Mouse (Mus musculus) layer of hippocampus, adult 8-10 months (tissue): ENCODE measurements around the gene Ackr2. TPM values are rescaled to one million over a fixed set of nuclear protein-coding genes. Genes with fewer than 3 reads are reported as not detected.

Experiments
- DNase-seq, 2 experiments: peaks; one replicate each; pipeline ENCODE4 v3.0.0; 2022; ENCODE audit warnings: low spot score in 2 of 2
- total RNA-seq, 4 experiments: library from RNA; stranded (reverse); gene quantifications; 2 replicates each; pipeline ENCODE4 v1.2.4; 2022

The Ackr2 gene
- total RNA-seq, 4 experiments from 2014 or later: 1.8 to 2.8 (median 2.2) TPM

DNA sequence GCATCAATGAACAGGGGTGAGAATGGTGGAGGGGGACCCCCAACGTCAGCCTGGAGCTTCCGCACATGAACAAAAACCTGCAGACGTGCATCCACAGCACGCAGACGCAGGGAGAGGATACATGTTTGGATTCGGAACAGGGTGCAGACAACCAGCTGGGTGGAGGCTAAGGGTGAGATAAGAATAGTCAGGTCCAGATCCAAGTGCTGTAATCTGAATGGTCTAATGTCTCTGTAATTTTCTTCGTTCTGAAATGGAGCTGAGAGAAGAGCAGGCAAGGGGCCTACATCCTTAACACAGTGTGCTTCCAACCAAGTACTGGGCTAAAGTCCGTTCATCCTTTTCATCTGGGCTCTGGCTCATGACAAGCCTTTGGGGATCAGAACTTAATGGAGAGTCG is 6.9 kb upstream of the Ackr2 start:
- no peak for DNase-seq

DNA sequence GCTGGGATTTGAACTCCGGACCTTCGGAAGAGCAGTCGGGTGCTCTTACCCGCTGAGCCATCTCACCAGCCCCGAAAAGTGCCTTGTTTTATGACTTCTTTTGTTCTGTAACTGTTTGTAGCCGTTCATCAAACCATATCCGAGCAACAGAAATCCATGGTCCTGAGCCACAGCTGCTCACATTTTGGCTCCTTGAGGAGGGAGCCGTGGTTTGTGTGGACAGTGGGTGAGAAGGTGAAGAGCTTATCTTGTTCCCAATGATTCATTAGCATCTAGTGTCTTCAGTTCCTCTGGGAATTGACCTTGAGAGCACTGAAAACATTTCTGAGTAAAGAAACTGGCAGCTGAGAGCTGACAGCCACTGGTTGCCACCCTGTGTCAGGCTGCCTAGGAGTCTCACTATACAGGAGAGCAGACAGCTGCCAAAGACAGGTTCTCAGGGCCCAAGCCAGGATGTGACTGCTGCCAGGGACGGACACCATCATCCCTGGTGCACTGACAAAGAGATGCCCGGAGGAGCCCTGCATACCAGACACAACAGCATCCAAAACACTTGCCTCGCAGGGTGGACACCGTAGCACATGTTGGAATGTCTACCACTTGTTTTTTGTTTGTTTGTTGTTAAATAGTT is 6.0 kb upstream of the Ackr2 start:
- DNase-seq: no peak

DNA sequence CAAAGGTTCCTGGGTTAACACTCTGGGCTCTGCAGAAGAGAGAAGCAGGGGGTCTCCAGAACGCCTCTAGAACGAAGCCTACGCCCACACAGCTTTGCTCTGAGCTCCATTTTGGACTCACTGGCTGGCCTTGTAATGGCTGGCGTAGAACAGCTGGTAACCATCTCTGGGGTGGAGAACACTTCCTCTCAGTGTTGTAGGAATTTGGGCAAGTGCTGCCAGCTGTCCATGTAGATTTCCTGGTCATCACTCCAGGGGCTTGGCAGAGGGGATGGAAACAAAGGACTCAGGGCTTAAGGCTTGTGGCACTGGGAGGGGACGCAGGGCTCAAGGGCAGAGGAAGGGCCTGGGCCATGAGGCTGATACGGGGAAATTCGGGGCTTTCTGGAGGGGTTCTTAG is 3.7 kb upstream of the Ackr2 start:
- no peak for DNase-seq

DNA sequence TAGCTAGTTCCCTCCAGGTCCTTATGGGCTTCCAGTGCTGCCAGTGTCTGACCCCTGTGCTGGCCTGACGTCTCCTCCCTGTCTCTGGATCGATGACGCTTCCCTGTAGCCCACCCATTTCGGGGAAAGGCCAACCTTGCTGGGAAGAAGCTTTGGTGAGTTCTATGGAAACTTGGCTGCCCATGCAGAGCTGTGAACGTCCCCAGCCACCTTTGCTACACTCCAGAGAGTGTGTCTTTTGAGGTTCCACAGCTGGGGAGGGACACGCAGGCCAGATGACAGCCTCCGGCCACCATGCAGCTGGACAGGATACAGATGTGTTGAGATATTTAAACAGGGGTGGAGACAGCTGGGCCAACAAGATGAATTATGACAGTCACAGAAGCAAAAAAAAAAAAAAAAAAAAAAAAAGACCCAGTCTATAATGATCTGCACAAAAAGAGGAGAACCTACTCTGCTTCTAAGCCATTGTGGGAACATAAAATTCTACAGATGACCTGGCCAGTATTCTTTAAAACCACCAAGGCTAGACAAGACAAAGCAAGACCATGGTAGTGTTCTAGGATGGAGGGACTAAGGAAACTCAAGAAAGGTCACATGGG is 2.7 kb upstream of the Ackr2 start:
- DNase-seq: no peak

DNA sequence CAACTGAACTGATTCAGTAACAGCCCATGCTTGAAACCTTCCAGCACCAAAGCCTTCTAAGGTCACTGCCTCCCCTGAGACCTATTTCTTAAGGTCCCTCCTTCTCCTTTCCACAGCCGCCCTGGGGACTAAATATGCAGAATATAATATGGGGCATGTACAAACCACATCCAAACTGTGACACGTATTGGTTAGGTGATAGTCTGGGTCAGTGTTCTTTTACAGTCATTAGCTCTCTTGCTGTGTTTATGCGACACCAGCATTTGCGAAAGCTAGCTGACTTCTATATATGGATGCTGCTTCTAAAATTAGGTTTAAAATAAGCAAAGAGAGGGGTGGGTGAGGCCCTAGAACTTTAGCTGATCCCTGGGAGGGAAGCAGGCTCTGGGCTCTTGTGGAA is 1.3 kb upstream of the Ackr2 start:
- no peak for DNase-seq

DNA sequence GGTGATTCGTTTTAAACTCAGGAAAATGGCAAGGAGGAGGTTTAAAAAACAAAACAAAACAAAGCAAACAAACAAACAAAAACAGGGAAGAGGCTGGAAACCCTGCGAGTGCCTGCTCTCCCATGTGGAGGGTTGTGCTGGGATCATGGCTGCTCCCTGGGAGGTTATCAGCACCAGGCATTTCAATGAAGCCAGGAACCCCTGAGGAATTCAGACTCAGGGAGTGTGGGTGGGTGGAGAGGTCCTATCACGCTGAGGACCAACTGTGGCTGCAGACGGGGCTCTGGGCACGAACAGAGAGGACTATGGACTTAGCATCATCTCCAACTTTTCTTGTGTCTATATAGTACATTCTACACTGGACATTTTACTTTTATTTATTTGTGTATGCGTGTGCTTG is 1.2 kb downstream of the Ackr2 start:
- DNase-seq: no peak

DNA sequence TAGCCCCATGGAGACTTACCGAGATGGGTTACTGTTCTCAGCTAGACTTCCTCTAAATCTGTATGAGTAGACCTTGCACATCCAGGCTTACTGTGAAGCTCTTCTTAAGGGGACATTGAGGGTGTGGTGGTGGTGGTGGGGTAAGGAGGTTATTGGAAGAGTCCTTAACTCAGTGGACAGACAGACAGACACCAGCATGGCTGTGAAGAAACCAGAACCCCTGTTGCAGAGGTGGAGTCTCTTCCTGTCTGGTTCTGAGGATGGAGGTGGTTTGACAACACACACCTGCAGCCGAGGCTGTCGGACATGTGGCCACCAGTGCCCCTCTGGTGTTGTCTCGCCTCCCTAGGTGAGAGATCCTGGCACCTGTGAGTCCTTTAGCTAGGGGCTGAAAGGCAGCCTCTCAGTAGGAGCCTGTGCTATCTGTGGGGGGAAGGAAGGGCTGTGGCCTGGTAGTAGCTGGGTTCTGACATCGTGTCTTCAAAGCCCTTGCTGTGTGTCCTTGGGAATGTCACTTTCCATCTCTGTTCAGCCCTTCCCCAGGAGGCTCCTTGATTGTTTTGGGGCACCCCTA is 2.2 kb downstream of the Ackr2 start:
- no peak for DNase-seq

DNA sequence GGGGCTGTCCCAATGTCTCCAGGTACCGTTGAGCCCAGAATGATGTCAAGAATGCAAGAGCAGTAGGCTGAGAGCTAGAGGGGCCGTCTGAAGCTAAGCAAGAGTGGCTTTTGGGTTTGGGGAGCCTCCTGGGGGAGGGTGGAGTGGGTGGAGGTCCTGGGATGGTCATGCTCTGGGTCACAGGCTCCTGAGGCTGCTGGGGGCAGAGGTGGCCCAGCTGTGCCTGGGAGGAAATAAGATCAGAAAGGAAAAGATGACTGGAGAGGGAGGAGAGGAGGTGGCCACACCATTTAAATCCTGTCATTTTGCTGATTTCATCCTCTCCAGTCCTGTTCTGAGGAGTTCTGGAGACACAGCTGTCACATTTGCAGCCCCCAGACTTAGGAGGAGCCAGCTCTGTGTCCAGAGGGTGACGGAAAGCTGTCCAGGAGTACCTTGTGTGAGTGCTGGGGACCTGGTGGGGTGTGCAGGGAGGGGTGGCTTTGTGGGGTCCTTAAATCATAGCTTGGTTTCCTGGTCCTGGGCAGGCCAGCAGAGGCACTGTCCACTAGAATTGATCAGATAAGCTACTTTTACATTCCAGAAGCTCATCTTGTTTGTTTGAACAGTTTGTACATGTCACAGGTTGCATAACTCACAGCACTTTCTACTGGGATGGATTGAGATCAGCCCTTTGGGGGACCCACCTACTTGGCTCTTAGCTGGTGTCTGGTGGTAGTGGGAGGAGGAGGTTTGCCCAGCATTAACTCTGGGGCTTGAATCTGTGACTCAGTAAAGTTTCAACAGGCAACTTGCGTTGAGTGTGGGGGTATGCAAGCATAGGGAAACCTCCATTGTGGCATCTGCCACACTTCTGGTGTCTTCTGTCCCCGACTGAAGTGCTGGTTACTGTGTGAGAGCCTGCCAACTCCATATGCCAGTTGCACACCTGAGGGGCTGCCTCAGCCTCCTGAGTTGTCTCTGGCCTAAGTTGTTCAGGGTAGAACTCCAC is 3.9 kb downstream of the Ackr2 start:
- no peak for DNase-seq

DNA sequence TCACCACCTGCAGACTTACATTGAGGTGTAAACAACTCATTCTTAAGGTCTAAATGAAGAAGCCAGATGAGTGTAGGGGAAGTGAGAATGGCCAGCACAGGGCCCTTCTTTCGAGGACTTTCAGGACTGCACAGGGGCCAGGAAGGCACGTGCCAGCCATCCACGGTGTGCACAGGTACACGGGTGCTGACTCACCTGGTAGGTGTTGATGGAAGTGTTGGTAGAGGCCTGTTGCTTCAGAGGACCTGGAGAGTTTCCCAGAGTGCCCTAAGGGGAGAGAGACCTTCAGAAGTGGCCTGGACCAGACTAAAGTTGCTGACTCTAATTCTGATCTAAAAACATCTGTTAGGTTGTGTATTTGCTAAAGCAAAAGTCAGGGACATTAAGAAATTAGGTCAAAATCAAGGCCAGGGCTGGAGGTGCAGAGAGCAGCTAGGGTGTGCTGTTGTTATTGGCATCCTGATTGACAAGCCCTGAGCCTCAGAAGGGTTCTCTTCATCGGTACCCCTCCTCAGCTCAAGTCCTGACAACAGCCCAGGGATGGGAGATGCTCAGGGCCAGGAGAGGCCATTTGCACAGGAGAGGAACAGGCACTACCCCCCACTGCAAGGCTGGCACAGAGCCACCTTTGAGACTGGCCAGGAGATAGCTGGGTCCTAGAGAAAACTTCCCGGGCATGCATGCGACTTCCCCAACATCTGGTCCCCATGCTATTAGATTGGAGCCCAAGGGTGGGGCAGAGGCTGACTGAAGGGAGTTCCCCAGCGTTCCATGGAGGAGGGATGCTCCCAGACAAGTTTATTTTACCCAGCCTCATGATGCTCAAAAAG is 5.5 kb downstream of the Ackr2 start:
- no peak for DNase-seq

DNA sequence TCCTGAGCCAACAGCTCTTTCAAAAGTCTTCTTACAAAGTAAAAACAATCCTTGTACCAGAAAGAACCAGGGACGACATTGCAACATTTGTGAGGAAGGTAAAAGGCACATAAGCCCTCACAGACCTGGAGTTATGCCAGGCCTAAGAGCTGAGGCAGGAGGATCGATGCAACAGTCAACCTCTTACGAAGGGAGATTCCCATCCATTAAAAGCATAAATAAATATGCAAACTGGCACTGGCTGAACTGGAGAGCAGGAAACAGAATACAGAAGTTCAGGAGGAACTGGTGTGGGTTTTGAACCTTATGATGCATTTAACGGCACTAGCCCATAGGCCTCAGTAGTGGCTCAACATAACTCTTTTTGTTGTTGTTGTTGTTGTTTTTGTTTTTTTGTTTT is 6.2 kb downstream of the Ackr2 start:
- no peak for DNase-seq

DNA sequence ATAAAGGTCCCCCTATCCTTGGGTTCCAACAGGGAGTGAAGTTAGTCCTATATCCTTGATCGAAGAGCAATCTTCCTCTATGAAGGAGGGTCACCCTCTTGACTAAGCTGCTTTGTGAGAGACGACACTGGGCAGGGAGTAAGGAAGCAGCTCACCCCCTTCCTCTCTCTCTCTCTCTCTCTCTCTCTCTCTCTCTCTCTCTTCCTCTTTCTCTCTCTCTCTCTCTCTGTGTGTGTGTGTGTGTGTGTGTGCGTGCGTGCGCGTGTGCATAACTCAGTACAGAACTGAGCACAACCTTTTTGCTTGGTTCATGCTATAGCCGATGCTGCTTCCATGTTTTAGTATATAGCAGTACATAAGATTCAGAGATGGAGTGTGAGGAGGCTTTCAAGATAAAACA is 6.8 kb downstream of the Ackr2 start:
- no peak for DNase-seq

DNA sequence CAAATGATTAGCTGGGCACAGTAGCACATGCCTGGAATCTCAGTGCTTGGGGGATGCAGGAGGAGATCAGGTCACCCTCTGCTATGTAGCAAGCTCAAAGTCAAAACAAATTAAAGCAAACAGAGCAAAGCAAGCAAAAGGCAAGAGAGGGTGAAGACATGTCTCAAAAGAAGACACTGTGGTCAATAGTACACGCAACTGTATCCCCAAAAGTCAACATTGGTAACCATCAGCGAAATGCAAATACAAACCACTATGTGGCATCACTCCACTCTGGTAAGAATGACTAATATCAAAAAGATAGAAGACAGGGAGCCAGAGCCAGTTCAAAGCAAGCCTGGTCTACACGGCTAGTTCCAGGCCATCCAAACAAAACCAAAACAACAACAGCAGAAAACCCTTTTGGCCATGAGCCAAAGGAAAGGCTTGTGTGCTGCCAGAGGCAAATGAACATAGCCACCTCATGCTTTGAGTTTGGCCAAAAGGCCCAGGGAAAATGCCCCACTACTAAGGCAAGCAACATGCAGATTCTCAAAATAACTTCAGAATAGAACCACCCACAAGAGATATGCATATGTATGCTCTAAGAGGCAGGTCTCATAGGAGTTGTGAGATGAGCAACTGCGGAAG is 7.5 kb downstream of the Ackr2 start:
- no peak for DNase-seq

DNA sequence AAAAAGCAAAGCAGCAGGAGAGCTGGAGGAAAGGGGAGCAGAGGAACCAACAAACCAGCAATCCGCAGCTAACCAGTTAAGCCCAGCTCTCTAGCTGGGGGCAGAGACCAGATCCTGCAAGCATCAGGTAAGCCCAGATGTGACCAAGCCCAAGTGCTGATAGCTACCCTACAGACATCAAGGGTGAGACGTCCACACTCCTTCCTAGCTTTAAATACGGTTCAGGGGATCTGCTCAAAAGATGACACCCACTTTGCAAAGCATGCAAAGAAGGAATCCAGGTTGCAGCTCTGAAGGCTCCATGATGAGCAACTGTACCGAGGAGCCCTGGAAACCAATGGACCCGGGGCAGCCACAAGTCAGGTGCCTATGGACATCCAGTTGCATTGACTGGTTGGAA is 8.3 kb downstream of the Ackr2 start:
- DNase-seq: no peak

DNA sequence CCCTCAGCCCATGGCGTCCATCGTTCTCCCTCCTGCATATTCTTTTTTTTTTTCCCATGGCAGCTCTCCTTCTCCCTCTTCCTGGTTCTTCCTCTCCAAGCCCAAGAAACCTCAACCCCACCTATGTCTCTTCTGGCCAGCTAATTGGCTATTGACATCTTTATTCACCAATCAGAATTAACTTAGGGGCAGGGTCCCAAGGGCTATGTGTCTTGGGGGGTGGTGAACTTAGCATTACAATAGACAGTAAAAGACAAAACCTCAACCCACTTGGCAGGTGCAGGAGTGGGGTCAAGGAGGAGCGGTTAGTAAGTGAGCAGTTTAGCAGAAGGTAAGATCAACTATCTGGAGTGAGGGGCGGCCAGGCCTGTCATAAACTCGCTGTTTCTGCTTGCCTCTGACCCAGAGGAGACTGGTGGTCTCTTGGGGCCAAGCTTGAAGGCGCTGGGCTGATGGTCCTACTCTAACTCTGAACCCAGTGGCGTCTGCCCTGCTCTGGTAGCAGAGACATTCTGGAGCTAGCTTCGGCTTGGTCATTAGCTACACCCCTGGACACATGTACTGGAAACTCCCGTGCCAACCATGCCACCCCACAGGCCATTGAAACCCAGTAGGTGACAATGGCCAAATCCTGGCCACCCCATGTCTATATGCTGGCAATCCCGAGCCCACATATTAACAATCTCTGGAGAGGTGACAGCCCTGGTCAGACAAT is 9.4 kb downstream of the Ackr2 start:
- DNase-seq: no peak

DNA sequence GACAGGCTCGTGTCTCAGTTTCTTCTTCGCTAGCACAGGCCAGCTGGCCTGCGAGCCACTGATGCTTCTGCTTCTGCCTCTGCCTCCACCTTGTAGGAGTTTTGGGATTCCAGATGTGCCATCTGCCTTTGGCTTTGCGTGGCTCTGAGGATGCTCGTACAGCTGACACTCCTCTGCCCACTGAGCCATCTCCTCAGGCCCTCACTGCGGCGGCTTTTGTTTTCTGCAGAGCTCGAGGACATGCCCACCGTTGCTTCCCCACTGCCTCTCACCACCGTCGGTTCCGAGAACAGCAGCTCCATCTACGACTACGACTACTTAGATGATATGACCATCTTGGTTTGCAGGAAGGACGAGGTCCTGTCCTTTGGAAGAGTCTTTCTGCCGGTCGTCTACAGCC is 10.2 kb downstream of the Ackr2 start:
- no peak for DNase-seq

DNA sequence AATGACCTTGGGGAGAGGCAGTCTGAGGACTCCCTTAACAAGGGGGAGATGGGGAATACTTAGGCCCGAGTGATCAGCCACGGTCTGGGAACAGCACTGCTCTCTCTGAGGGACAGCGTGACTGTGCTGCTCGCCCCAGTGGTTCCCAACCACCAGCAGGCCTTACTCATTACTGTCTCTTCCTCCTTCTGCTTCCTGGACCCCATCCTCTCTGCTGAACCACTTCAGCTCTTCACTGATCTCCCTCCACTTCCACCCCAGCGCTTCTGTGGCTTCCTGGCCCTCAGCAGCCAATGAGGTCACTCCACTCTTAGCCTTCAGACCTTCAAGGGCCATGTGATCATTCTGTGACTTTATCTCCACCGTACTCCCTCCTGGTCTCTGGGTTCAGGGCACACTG is 11.5 kb downstream of the Ackr2 start:
- DNase-seq: no peak

DNA sequence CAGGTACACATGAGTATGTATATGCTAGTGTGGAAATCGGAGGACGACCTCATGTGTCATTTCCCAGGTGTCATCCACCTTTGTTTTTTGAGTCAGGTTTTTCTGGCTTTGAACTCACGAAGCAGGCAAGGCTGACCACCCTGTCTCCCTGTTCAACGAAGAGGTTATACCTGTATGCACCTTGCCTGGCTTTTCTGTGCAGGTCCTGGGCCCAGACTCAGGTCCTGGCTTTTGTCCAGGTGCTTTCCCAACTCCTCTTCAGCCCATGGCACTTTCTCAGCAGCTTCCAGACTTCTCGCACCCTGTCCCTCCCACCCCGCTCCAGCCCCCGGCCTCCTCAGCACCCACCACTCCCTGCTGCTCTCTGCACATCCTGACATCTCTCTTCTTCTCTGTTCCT is 13.0 kb downstream of the Ackr2 start:
- DNase-seq: no peak

DNA sequence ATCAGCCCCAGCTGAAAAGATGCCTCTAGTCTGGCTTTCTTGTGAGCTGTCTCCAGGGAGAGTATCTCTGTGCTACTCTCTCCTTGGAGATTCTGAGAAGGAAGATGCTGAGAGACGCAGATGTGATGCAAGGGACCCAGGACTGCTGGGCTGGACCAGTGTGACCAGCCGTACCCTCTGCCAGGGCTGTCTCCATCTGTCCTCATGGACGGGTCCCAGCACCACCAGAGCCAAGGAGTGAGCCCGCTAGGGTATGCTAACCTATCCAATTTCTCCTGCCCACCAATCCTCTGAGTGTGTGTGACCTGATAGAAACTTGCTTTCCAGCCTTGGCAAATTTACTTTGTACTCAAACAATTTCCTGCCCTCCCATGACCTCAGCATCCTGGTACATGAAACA is 14.6 kb downstream of the Ackr2 start:
- no peak for DNase-seq

DNA sequence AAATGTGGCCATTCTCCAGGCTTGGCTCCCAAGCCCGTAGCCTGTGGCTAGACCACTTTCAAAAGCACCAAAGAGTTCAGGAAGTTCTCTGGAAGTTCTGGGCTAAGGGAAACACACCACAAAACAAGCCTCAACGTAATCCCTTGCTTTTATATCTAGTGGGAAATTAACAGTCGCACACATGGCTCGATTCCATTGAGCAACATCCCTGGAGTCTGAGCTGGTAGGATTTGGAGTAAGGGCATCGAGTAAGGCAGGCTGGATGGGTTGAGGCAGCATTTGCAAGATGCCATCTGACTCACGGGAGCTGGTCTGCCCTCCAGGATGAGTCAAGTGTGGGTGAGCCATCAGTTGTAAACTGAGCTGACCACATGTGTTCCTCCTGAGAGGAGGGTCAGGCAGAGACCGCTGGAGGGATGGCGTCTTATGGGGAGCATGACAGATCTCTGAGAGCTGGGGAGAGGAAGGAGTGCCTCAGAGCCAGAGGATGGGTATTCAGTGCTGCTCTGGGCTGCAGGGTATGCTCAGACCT is 16.1 kb downstream of the Ackr2 start:
- DNase-seq: no peak

DNA sequence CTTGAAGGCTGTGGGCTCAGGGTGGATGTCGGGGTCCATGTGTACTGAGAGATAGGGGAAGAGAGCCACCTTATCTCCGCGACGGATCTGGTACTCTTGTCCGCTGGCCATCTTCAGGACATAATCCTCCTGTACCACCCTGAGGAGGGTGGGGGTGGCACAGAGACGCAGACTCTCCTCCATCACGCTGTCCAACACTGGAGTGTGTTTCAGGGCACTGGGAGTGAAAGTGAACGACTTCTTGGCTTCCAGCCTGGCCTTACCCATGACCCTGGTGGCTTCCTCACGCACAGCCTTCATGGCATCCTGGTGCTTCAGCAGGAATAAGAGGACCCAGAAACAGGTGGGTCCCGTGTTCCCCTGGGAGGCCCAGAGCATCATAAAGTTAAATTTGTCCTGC is 16.9 kb downstream of the Ackr2 start:
- DNase-seq: no peak
